Mouse (Mus musculus): ENCODE data around the gene Ripk3. TPM values are rescaled to one million over a fixed set of nuclear protein-coding genes. Genes with fewer than 3 reads are reported as not detected.

Gene Ripk3
- polyA plus RNA-seq, 1 experiment from 2014 or later: 0.12 TPM

DNA sequence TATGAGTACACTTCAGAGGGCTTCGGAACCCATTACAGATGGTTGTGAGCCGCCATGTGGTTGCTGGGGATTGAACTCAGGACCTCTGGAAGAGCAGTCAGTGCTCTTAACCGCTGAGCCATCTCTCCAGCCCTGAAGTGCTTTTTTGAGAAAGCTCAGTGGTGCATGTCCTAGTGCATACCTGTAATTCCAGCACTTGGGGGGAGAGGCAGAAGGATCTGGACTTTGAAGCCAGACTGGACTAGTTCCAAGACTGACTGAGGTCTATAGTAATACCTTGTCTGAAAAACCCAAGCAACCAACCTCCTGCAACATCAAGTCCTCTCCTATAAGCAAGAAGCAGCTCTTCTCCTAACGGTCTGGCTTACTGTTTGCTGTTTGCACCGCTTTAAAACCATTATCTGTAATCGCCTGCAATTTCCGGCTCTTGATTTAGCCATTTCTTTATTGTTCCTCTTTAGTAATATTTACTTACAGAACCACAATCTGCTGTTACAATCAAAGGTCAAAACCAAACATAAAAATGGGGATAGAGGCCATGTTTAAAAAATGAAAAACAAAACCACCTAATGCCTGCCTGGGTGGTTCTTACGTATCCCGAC, 51.5 kb downstream of the Ripk3 start:
- H3K27me3 ChIP-seq: no peaks in the 10 kb centered on the region
- ATAC-seq (no peak), DNase-seq (ENCODE audit: low read depth, low spot score) (no peak)
- TF ChIP-seq CTCF (IDR thresholded peaks at IDR 0.05): no peak
- ChIA-PET POLR2A (no interaction called here), CTCF (interaction anchor here (0.8 to 1.2 kb wide), 3 partner anchors 12 to 55 kb away, joined by 3 read pairs; partner anchors contain the start of genes Rabggta and Tinf2)
- in situ Hi-C loops (cut with MboI; ENCODE audit: low pct_unique_long_range_greater_than_20kb): no loop called here

DNA sequence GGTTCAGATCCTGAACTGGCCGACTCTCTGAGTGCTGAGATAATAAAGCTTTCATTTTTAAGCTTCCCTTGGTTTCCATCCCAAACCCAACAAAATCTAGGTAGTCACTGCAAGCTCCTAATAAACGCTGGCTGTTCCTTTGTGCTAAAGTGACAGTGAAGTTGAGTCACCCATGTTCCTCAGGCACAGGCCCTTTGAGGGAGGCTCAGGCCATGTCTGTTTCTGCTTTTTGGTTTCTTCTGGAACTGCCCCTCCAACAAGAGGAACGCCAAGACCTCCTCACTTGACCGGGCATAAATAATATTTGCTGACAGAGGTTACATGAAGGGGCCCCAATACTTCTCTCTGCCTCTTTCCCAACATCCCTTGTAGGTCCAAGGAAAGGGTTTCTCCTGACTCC, 52.9 kb downstream of the Ripk3 start:
- no peak for TF ChIP-seq CTCF (IDR thresholded peaks at IDR 0.05)
- ATAC-seq (no peak), DNase-seq (ENCODE audit: low read depth, low spot score) (no peak)
- H3K27me3 ChIP-seq: no peaks in the 10 kb centered on the region
- in situ Hi-C loops (cut with MboI; ENCODE audit: low pct_unique_long_range_greater_than_20kb): no loop called here
- ChIA-PET POLR2A (interaction anchor here (0.9 kb wide), 1 partner anchor 9 kb away, joined by 3 read pairs; no protein-coding TSS in a partner anchor), CTCF (interaction anchor here (1.2 to 1.8 kb wide), 3 partner anchors 8 to 54 kb away, joined by 3 to 10 read pairs (median 3); partner anchors contain the start of genes Tgm1 and Tinf2)

DNA sequence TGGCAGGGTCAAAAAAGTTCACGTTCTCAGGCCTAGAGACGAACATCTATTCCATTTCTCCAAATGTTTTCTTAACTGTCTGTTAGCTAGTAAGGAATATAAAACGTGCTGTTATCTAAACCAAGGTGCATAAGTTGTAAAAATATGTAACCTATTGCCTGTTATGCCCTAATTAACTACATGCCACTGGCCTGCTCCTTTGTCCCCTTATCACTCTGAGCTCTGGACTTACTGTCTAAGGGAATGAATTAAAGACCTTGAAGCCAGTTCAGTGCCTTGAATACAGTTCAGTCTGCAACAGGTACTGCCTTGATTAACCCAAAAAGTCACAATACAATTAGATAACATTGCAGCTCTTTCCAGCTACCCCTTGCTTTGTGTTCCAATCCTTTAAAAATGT, 53.3 kb downstream of the Ripk3 start:
- H3K27me3 ChIP-seq: no peaks in the 10 kb centered on the region
- ATAC-seq: no peak
- in situ Hi-C loops (cut with MboI; ENCODE audit: low pct_unique_long_range_greater_than_20kb): no loop called here
- ChIA-PET POLR2A (no interaction called here), CTCF (interaction anchor here (0.7 to 1.8 kb wide), 4 partner anchors 8 to 22 kb away, joined by 3 to 10 read pairs (median 4); partner anchors contain the start of gene Tgm1)
- no peak for DNase-seq (ENCODE audit: low read depth, low spot score)
- TF ChIP-seq CTCF (IDR thresholded peaks at IDR 0.05): no peak

Other genes with a start within 250 kb of the Ripk3 start
- gene Pck2, start 248.6 kb downstream of the Ripk3 start, polyA plus RNA-seq (2021): 109 TPM
- 71.7 TPM for gene Dcaf11, start 228.9 kb downstream of the Ripk3 start, polyA plus RNA-seq (2021)
- 4.7 TPM for gene A730061H03Rik, start 228.5 kb downstream of the Ripk3 start, polyA plus RNA-seq (2021)
- not detected for gene Fitm1, start 213.2 kb downstream of the Ripk3 start, polyA plus RNA-seq (2021)
- gene Psme1, start 210.7 kb downstream of the Ripk3 start, polyA plus RNA-seq (2021): 243 TPM
- 7.3 TPM for gene Emc9, start 203.6 kb downstream of the Ripk3 start, polyA plus RNA-seq (2021)
- gene Psme2, start 197.8 kb downstream of the Ripk3 start, polyA plus RNA-seq (2021): 177 TPM
- gene Rnf31, start 197.2 kb downstream of the Ripk3 start, polyA plus RNA-seq (2021): 28.0 TPM
- 24.2 TPM for gene Irf9, start 185.3 kb downstream of the Ripk3 start, polyA plus RNA-seq (2021)
- not detected for gene Rec8, start 170.8 kb downstream of the Ripk3 start, polyA plus RNA-seq (2021)
- gene Ipo4, start 152.9 kb downstream of the Ripk3 start, polyA plus RNA-seq (2021): 116 TPM
- 1.5 TPM for gene Gm49378, start 151.0 kb downstream of the Ripk3 start, polyA plus RNA-seq (2021)
- gene Tm9sf1, start 145.1 kb downstream of the Ripk3 start, polyA plus RNA-seq (2021): 109 TPM
- gene Tssk4, start 138.7 kb downstream of the Ripk3 start, polyA plus RNA-seq (2021): 0.42 TPM
- 29.7 TPM for gene Mdp1, start 128.4 kb downstream of the Ripk3 start, polyA plus RNA-seq (2021)
- gene Gmpr2, start 116.9 kb downstream of the Ripk3 start, polyA plus RNA-seq (2021): 35.9 TPM
- 325 TPM for gene Nedd8, start 116.7 kb downstream of the Ripk3 start, polyA plus RNA-seq (2021)
- 19.5 TPM for gene Tinf2, start 107.0 kb downstream of the Ripk3 start, polyA plus RNA-seq (2021)
- 0.12 TPM for gene Tgm1, start 74.9 kb downstream of the Ripk3 start, polyA plus RNA-seq (2021)
- gene Rabggta, start 66.6 kb downstream of the Ripk3 start, polyA plus RNA-seq (2021): 32.8 TPM
- gene Dhrs1, start 43.2 kb downstream of the Ripk3 start, polyA plus RNA-seq (2021): 87.3 TPM
- 25.5 TPM for gene Nop9, start 43.2 kb downstream of the Ripk3 start, polyA plus RNA-seq (2021)
- gene Cideb, start 30.4 kb downstream of the Ripk3 start, polyA plus RNA-seq (2021): 1.9 TPM
- gene Ltb4r2, start 27.4 kb downstream of the Ripk3 start, polyA plus RNA-seq (2021): not detected
- gene Ltb4r1, start 22.9 kb downstream of the Ripk3 start, polyA plus RNA-seq (2021): not detected
- not detected for gene Adcy4, start 4.8 kb downstream of the Ripk3 start, polyA plus RNA-seq (2021)
- 3.9 TPM for gene Nfatc4, start 34.3 kb upstream of the Ripk3 start, polyA plus RNA-seq (2021)
- not detected for gene Nynrin, start 65.1 kb upstream of the Ripk3 start, polyA plus RNA-seq (2021)
- gene Cbln3, start 95.5 kb upstream of the Ripk3 start, polyA plus RNA-seq (2021): 0.12 TPM
- 16.2 TPM for gene Khnyn, start 96.1 kb upstream of the Ripk3 start, polyA plus RNA-seq (2021)
- 42.4 TPM for gene Sdr39u1, start 111.4 kb upstream of the Ripk3 start, polyA plus RNA-seq (2021)
- not detected for gene Cma1, start 155.8 kb upstream of the Ripk3 start, polyA plus RNA-seq (2021)
- gene Cma2, start 162.1 kb upstream of the Ripk3 start, polyA plus RNA-seq (2021): not detected
- not detected for gene Mcpt1, start 229.1 kb upstream of the Ripk3 start, polyA plus RNA-seq (2021)
- not detected for gene Mcpt9, start 241.6 kb upstream of the Ripk3 start, polyA plus RNA-seq (2021)

Measured in Patski (cell line).